Mouse (Mus musculus): ENCODE data around the gene Cnnm2. TPM values are rescaled to one million over a fixed set of nuclear protein-coding genes. Genes with fewer than 3 reads are reported as not detected.
A peak's percentile ranks its signal among the peaks of the same experiment; 100 is the strongest.

Gene Cnnm2
- total and polyA plus RNA-seq, 2 experiments, result 4.4 to 6.3 TPM

DNA sequence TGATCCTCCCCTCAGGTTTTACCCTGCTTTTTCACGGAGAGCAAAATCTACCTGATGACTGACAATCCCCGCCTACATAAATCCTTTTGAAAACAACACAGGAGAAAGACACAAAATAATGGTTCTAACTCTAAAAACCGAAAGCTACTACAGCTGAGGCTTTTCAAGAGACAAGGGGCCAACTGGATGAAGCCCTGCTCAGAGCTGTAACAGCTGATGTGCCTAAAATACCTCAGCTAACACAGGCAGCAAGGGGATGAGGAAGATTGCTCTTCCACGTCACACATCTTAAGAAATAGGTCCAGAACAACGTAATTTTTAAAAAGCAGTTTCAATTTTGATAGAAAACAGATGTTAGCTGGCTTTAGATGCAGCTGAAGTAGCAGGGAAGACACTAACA, 165.6 kb downstream of the Cnnm2 start:
- Histone ChIP-seq H3K27ac (replicated peaks; ENCODE audit: insufficient read depth, low read depth, low read length) (no peak overlapping the region), H3K27me3 (ENCODE audit: control insufficient read depth, insufficient read depth, low read length) (no peaks in the 10 kb centered on the region), H3K4me1 (ENCODE audit: control insufficient read depth, insufficient read depth, low read length) (peaks cover 3% of the 10 kb centered on the region; the same call in 1 of the 2 replicates), H3K9ac (ENCODE audit: low read depth, low read length) (no peak overlapping the region), H3K36me3 (ENCODE audit: control insufficient read depth, insufficient read depth, low read length) (no peaks in the 10 kb centered on the region), H3K4me3 (ENCODE audit: insufficient read depth, low read depth, low read length) (no peak overlapping the region), H3K79me2 (ENCODE audit: control insufficient read depth, insufficient read depth, low read length) (peaks cover 15% of the 10 kb centered on the region; the same call in 1 of the 2 replicates)
- DNase-seq (ENCODE audit: extremely low read depth, low read depth, low spot score), result no peak
- WGBS, result 65% methylated on average over 5 of the region's 5 CpGs
- no peak for TF ChIP-seq POLR2A (IDR thresholded peaks at IDR 0.05; ENCODE audit: extremely low read depth, insufficient read depth, low read length)
- no peak for TF ChIP-seq CTCF (IDR thresholded peaks at IDR 0.05; ENCODE audit: low read depth, low read length)

DNA sequence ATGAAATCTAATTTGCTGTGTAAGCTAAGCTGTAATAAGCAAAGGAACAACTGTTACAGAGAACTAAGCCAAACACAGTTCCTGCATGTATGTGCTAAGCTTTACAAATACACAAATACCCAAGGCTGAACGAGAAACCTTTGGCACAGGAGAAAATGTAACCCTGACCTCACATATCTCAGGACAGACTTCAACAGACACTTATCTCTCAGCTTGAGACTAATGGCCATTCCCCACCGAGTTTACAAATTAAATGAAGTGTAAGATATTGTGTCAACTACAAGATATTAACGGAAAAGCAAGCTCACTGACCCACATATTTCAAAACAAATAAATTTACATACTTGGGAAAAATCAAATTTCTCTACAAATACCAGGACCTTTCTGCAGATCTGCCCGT, 166.7 kb downstream of the Cnnm2 start:
- H3K27me3 ChIP-seq (ENCODE audit: control insufficient read depth, insufficient read depth, low read length), result no peaks in the 10 kb centered on the region
- H3K9ac ChIP-seq (ENCODE audit: low read depth, low read length), result no peak overlapping the region
- no peaks in the 10 kb centered on the region for H3K36me3 ChIP-seq (ENCODE audit: control insufficient read depth, insufficient read depth, low read length)
- no peak overlapping the region for H3K4me3 ChIP-seq (ENCODE audit: insufficient read depth, low read depth, low read length)
- peaks cover 3% of the 10 kb centered on the region; the same call in 1 of the 2 replicates for H3K4me1 ChIP-seq (ENCODE audit: control insufficient read depth, insufficient read depth, low read length)
- TF ChIP-seq CTCF (IDR thresholded peaks at IDR 0.05; ENCODE audit: low read depth, low read length) (no peak), POLR2A (IDR thresholded peaks at IDR 0.05; ENCODE audit: extremely low read depth, insufficient read depth, low read length) (no peak)
- no peak overlapping the region for H3K27ac ChIP-seq (replicated peaks; ENCODE audit: insufficient read depth, low read depth, low read length)
- 13% methylated on average over 4 of the region's 4 CpGs for WGBS
- DNase-seq (ENCODE audit: extremely low read depth, low read depth, low spot score), result peak; percentile 47
- H3K79me2 ChIP-seq (ENCODE audit: control insufficient read depth, insufficient read depth, low read length), result peaks cover 14% of the 10 kb centered on the region; the same call in 1 of the 2 replicates

DNA sequence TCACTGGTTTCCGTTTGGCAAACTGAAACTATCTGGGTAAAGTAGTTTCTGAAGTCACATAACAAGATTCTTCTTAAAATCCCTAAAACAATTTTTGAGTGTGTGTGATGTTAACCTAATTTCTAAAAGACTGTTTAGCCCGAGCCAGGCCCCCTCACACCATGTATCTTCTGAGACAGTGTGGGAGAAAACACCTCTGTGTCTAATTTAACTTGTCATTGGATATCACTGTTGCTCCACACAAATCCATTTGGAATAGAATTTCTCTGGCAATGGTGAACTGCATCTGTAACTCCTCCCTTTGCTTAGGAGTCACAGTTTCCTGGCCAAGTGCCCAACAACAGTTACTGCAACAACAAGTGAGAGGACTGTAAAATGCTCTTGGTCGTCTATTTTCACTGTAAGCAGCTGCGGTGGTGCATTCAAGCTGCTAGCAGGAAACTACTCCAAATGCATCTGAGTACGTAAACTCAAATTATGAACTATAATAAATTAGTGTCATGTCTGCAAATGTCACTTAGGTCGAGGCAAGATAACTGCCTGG, 167.7 kb downstream of the Cnnm2 start:
- TF ChIP-seq CTCF (IDR thresholded peaks at IDR 0.05; ENCODE audit: low read depth, low read length) (no peak), POLR2A (IDR thresholded peaks at IDR 0.05; ENCODE audit: extremely low read depth, insufficient read depth, low read length) (no peak)
- H3K79me2 ChIP-seq (ENCODE audit: control insufficient read depth, insufficient read depth, low read length), result peaks cover 14% of the 10 kb centered on the region; the same call in 1 of the 2 replicates
- H3K27me3 ChIP-seq (ENCODE audit: control insufficient read depth, insufficient read depth, low read length), result no peaks in the 10 kb centered on the region
- no peaks in the 10 kb centered on the region for H3K36me3 ChIP-seq (ENCODE audit: control insufficient read depth, insufficient read depth, low read length)
- no peak overlapping the region for H3K9ac ChIP-seq (ENCODE audit: low read depth, low read length)
- no peak overlapping the region for H3K4me3 ChIP-seq (ENCODE audit: insufficient read depth, low read depth, low read length)
- DNase-seq (ENCODE audit: extremely low read depth, low read depth, low spot score), result peak; percentile 90
- peaks cover 3% of the 10 kb centered on the region; the same call in 1 of the 2 replicates for H3K4me1 ChIP-seq (ENCODE audit: control insufficient read depth, insufficient read depth, low read length)
- H3K27ac ChIP-seq (replicated peaks; ENCODE audit: insufficient read depth, low read depth, low read length), result 0 out of 2 replicates have a peak overlapping the region, but pooled peaks have one; percentile 40
- 39% methylated on average over 6 of the region's 6 CpGs for WGBS

Other genes with a start within 250 kb of the Cnnm2 start
- gene Arl3, start 188.4 kb upstream of the Cnnm2 start, total RNA-seq (2014; rRNA removed), result 21.9 and 25.1 TPM in 2 replicates
- 8.7 and 12.7 TPM in 2 replicates for gene Arl3, start 188.4 kb upstream of the Cnnm2 start, polyA plus RNA-seq (2012; rRNA removed)
- 33.8 and 34.6 TPM in 2 replicates for gene Sfxn2, start 188.2 kb upstream of the Cnnm2 start, total RNA-seq (2014; rRNA removed)
- 13.9 and 15.1 TPM in 2 replicates for gene Sfxn2, start 188.2 kb upstream of the Cnnm2 start, polyA plus RNA-seq (2012; rRNA removed)
- 66.7 and 90.9 TPM in 2 replicates for gene Wbp1l, start 162.5 kb upstream of the Cnnm2 start, total RNA-seq (2014; rRNA removed)
- 140 and 169 TPM in 2 replicates for gene Wbp1l, start 162.5 kb upstream of the Cnnm2 start, polyA plus RNA-seq (2012; rRNA removed)
- gene Cyp17a1, start 88.4 kb upstream of the Cnnm2 start, total RNA-seq (2014; rRNA removed), result 106 and 193 TPM in 2 replicates
- gene Cyp17a1, start 88.4 kb upstream of the Cnnm2 start, polyA plus RNA-seq (2012; rRNA removed), result 85.1 and 113 TPM in 2 replicates
- gene Borcs7, start 71.7 kb upstream of the Cnnm2 start, total RNA-seq (2014; rRNA removed), result 4.8 TPM in 2 replicates
- gene Borcs7, start 71.7 kb upstream of the Cnnm2 start, polyA plus RNA-seq (2012; rRNA removed), result 2.9 and 3.9 TPM in 2 replicates
- 57.8 and 67.9 TPM in 2 replicates for gene As3mt, start 54.1 kb upstream of the Cnnm2 start, total RNA-seq (2014; rRNA removed)
- 19.3 and 29.3 TPM in 2 replicates for gene As3mt, start 54.1 kb upstream of the Cnnm2 start, polyA plus RNA-seq (2012; rRNA removed)